ENCODE assay signal across 21 mouse cellular contexts in genomic region chr17:75641010-75641498, GRCm38 (mm10).
DNase-seq lines count a peak whose midpoint lies in the region; ATAC-seq and TF ChIP-seq lines count a peak whose summit lies in the region.
"Had no signal": no experiment of that assay in that cellular context is flagged by ENCODE, and none has a peak within 500 bp of the region (broad histone marks: within the 10 kb centered on the region; RNA-seq: fewer than 3 reads in every experiment).

No protein-coding gene starts in this region.

- intact Hi-C loops in heart, adult 2 months (cut with DNase I) = no loop called here

- no peak overlapping the region for H3K27ac ChIP-seq in neural tube, embryonic 11.5 days (ENCODE audit: low read depth, low read length)
- 0 out of 2 replicates have a peak overlapping the region, but pooled peaks have one; percentile 15 for H3K27ac ChIP-seq in midbrain, embryonic 14.5 days (replicated peaks; ENCODE audit: low read depth, low read length)
- no peak overlapping the region for H3K27ac ChIP-seq in heart, adult 2 months
- H3K27ac ChIP-seq: limb, embryonic 13.5 days; neural tube, embryonic 13.5 days had no signal

- DNase-seq in embryo, embryonic 11 days = peak; percentile 8
- no peak for DNase-seq in embryo, embryonic 10 days (ENCODE audit: low spot score)
- no peak for DNase-seq in neural tube, embryonic 11.5 days (ENCODE audit: low spot score)
- no peak for DNase-seq in neural tube, embryonic 10.5 days (ENCODE audit: extremely low spot score, low spot score)
- peak; percentile 39 for DNase-seq in midbrain, embryonic 14.5 days
- DNase-seq in thymus, postnatal 0 days (ENCODE audit: low spot score) = no peak
- DNase-seq in heart, adult 2 months = no peak
- no peak for DNase-seq in cerebellum, adult 18-20 months
- DNase-seq: adrenal gland, postnatal 10 days; cerebellum, adult 11-12 months; gastrocnemius, postnatal 10 days; kidney, adult 8-10 months; kidney, postnatal 25 days; layer of hippocampus, adult 9-11 months; lung, postnatal 10 days; right cerebral cortex, postnatal 4 days; thymus, postnatal 4 days had no signal

- H3K9me3 ChIP-seq in neural tube, embryonic 11.5 days (ENCODE audit: control insufficient read depth, low read length) = no peaks in the 10 kb centered on the region
- no peaks in the 10 kb centered on the region for H3K9me3 ChIP-seq in midbrain, embryonic 14.5 days (ENCODE audit: control insufficient read depth, low read length)
- H3K9me3 ChIP-seq: limb, embryonic 13.5 days; neural tube, embryonic 13.5 days had no signal

- H3K27me3 ChIP-seq in neural tube, embryonic 11.5 days (ENCODE audit: control insufficient read depth, insufficient read depth, low read length) = no peaks in the 10 kb centered on the region
- H3K27me3 ChIP-seq in midbrain, embryonic 14.5 days (ENCODE audit: control insufficient read depth, insufficient read depth, low read length) = no peaks in the 10 kb centered on the region
- no peaks in the 10 kb centered on the region for H3K27me3 ChIP-seq in heart, adult 2 months (ENCODE audit: control insufficient read depth, insufficient read depth, low read length)
- H3K27me3 ChIP-seq: CH12.LX; limb, embryonic 13.5 days; megakaryocyte, embryonic 14.5 days; neural tube, embryonic 13.5 days had no signal

- no peak overlapping the region for H3K9ac ChIP-seq in neural tube, embryonic 11.5 days (ENCODE audit: low read length)
- no peak overlapping the region for H3K9ac ChIP-seq in midbrain, embryonic 14.5 days (replicated peaks; ENCODE audit: low read length)
- no peak overlapping the region for H3K9ac ChIP-seq in heart, adult 2 months (ENCODE audit: low read depth, low read length)
- H3K9ac ChIP-seq: limb, embryonic 13.5 days; neural tube, embryonic 13.5 days had no signal

- no peak for TF ChIP-seq CTCF in heart, adult 2 months (IDR thresholded peaks at IDR 0.05)

- WGBS in neural tube, embryonic 11.5 days = 53% methylated on average over 6 of the region's 6 CpGs
- 33% methylated on average over 6 of the region's 6 CpGs for WGBS in midbrain, embryonic 14.5 days
- WGBS in heart, adult 2 months = 65% methylated on average over 6 of the region's 6 CpGs

- 0 out of 2 replicates have a peak, but pooled peaks cover 4% of the 10 kb centered on the region for H3K4me1 ChIP-seq in neural tube, embryonic 11.5 days (ENCODE audit: control insufficient read depth, insufficient read depth, low read length)
- H3K4me1 ChIP-seq in midbrain, embryonic 14.5 days (ENCODE audit: control insufficient read depth, insufficient read depth, low read length) = peaks cover 10% of the 10 kb centered on the region; the same call in 1 of the 2 replicates
- no peaks in the 10 kb centered on the region for H3K4me1 ChIP-seq in heart, adult 2 months (ENCODE audit: control insufficient read depth, insufficient read depth, low read length)
- H3K4me1 ChIP-seq: limb, embryonic 13.5 days; megakaryocyte, embryonic 14.5 days had no signal

- H3K4me2 ChIP-seq in neural tube, embryonic 11.5 days (ENCODE audit: low read depth) = no peak overlapping the region
- H3K4me2 ChIP-seq in midbrain, embryonic 14.5 days (ENCODE audit: low read length) = no peak overlapping the region
- H3K4me2 ChIP-seq: limb, embryonic 13.5 days; neural tube, embryonic 13.5 days had no signal

- no peak overlapping the region for H3K4me3 ChIP-seq in neural tube, embryonic 11.5 days (ENCODE audit: low read depth, low read length)
- no peak overlapping the region for H3K4me3 ChIP-seq in midbrain, embryonic 14.5 days (replicated peaks; ENCODE audit: low read depth, low read length)
- H3K4me3 ChIP-seq in heart, adult 2 months = no peak overlapping the region
- H3K4me3 ChIP-seq: limb, embryonic 13.5 days; megakaryocyte, embryonic 14.5 days; neural tube, embryonic 13.5 days had no signal

- no peak for TF ChIP-seq POLR2A in heart, adult 2 months (IDR thresholded peaks at IDR 0.05; ENCODE audit: insufficient read depth, low read depth, low read length)

- no peaks in the 10 kb centered on the region for H3K79me2 ChIP-seq in heart, adult 2 months (replicated peaks; ENCODE audit: control insufficient read depth, insufficient read depth, low read length)

- no peaks in the 10 kb centered on the region for H3K36me3 ChIP-seq in neural tube, embryonic 11.5 days (ENCODE audit: control insufficient read depth, insufficient read depth, low read length)
- H3K36me3 ChIP-seq in midbrain, embryonic 14.5 days (ENCODE audit: control insufficient read depth, insufficient read depth, low read length) = no peaks in the 10 kb centered on the region
- no peaks in the 10 kb centered on the region for H3K36me3 ChIP-seq in heart, adult 2 months (ENCODE audit: control insufficient read depth, insufficient read depth, low read length)
- H3K36me3 ChIP-seq: limb, embryonic 13.5 days; neural tube, embryonic 13.5 days had no signal

- TF ChIP-seq EP300 in heart, adult 2 months (IDR thresholded peaks at IDR 0.05; ENCODE audit: insufficient read depth, low read depth, low read length) = no peak

- ATAC-seq in neural tube, embryonic 11.5 days (ENCODE audit: insufficient read depth, low FRiP score, low TSS enrichment) = peak; percentile 43; the same call in 1 of the 2 replicates
- no peak for ATAC-seq in midbrain, embryonic 14.5 days (ENCODE audit: low FRiP score, low TSS enrichment)

Comparison
In these comparisons a context has a peak if more than half of its experiments do, and no peak if none do; other contexts are left out.
1. DNase-seq: peak in embryo, embryonic 11 days (single experiment) and midbrain, embryonic 14.5 days (single experiment); none in embryo, embryonic 10 days (single experiment), neural tube, embryonic 11.5 days (single experiment), neural tube, embryonic 10.5 days (single experiment), thymus, postnatal 0 days (single experiment), heart, adult 2 months (0 of 2) and cerebellum, adult 18-20 months (0 of 2).